Mouse (Mus musculus) inflammation-experienced regulatory T-cells, adult 6 months (primary cell): ENCODE data around the gene Lamb3. TPM values are rescaled to one million over a fixed set of nuclear protein-coding genes. Genes with fewer than 3 reads are reported as not detected.

Source experiments
- ATAC-seq: one replicate; pipeline ENCODE4 v1.8.0; 2017
- polyA plus RNA-seq, 3 experiments: library from polyadenylated mRNA; unstranded; fragments of 100-300 nt; shearing (Covaris generic); gene quantifications; one replicate each; pipeline ENCODE4 v1.2.1; 2017

Gene Lamb3
- polyA plus RNA-seq, 3 experiments from 2014 or later: 16.6 to 23.0 (median 20.6) TPM

DNA sequence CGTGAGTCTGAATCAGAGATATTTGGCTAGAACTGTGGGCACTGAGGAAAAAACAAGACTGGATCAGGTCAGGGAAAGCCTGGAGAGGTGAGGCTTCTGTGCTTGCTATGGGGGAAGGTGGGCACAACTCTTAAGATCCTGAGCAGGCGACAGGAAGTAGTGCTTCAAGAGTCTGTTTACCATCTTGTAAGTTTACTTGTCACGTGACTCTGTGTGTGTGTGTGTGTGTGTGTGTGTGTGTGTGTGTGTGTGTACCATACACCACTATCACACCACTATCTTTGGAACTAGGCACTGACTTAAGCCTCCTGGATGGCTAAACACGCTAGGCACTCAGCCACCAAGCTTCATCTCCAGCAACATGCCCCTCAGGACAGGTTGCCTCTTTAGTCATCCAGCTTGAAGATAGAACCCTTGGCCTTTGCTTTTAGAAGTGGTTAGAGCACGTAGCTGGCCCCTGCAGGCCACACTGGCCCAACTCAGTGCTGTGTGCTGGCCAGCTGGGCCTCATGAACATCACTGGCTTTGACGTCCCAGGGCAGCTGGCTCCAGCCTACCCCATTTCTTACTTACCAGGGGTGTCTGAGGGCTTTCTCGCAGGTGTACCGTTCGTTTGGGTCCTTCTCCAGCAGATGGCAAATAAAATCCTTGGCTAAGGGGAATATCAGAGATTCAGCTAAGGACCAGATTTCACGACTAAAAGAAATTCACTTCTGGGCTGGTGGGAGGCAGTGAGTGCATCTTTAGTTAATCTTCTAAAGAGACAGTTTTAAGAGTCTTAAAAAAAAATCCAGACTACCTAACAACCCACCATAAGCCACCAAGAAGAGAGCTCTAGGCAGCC is 142.4 kb downstream of the Lamb3 start:
- peak; percentile 75 for ATAC-seq

GRCm38 (mm10) chr1:193350546-193350801 is 143.0 kb downstream of the Lamb3 start:
- ATAC-seq: no peak

DNA sequence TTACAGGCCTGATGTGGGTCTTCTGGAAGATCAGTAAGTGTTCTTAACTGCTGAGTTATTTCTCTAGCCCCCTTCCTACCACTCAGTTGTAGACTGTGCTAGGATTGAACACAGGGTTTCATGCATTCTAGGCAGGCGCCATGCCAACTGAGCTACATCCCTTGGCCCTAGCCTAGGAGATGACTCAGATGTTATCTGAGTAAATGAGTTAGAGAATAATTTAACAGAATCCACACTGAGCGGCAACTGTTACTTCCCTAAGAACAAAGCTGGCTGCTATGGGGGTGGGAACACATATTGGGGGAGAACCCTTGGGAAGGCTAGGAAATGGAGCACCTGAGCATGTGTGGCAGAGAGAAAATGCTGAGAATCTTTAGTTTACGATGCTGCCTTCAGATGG is 144.1 kb downstream of the Lamb3 start:
- no peak for ATAC-seq

- no peak for ATAC-seq
Observed at GRCm38 (mm10) chr1:193359199-193359598, 151.7 kb downstream of the Lamb3 start.

GRCm38 (mm10) chr1:193361181-193361580 is 153.7 kb downstream of the Lamb3 start:
- no peak for ATAC-seq

- no peak for ATAC-seq
Observed at GRCm38 (mm10) chr1:193362078-193362477, 154.6 kb downstream of the Lamb3 start.

DNA sequence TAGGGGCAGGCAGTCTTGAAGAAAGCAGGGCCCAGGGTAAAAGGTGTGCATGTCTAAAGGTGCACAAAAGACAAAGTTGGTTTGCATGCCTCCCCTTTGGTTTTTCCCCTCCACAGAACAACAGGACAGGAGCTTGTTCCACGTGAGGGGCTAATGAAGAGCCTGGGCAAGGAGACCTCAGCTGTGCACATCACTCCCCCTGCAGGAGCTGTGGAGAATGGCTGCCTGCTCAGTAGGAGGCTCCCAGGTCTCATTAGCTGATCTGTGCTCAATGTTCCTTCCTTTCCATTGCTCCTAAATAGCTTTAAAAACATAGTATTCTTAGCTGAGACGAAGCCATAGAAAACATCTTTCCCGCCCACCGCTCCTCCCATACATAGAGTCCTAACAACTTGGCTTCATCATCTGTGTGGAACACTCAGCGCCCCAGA is 156.3 kb downstream of the Lamb3 start:
- peak; percentile 93 for ATAC-seq

- no peak for ATAC-seq
Observed at GRCm38 (mm10) chr1:193368055-193368454, 160.6 kb downstream of the Lamb3 start.

DNA sequence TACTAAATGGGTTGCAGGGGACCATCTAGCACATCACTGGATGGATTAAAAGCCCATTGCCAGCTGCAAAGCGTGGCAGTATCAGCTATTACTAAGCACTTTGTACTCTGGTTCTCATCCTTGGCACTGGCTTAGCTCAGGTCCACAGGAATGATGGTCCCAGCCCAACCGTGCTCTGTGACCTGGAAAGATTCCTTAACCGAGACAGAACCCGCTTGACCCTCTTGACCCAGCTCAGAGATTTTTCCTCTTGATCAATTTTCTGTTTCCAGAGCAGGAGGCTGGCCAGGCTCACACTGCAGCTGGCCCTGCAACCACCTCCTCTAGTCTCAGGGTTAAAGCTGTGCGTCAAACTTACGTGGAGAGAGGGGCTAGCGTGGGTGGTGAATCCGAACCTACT is 161.6 kb downstream of the Lamb3 start:
- no peak for ATAC-seq

- ATAC-seq: no peak
Observed at GRCm38 (mm10) chr1:193370096-193370495, 162.6 kb downstream of the Lamb3 start, which contains the start of gene Camk1g. Gene Camk1g, minus strand, starts transcription at chr1:193370298.

DNA sequence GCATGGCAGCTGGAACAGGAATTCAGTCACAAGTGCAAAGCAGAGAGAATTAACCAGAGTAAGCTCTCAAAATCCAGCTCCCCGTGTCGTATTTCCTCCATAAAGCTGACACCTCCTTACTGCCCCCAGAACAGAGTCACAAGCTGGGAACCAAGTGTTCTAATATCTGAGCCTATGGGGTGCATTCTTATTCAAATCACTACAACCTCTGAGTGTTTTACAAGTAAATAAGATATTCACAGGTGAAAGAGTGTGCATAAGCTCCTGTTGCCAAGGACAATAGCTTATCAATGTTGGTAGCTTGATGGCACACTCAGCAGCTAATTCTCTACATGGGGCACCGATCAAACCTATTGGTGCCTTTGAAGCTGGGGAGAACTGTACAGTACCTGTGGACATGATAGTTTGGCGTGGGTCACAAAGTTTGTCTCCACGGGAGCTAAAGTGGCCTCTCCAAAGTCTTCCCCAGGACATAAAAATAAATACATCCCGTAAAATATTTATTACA is 166.5 kb downstream of the Lamb3 start:
- no peak for ATAC-seq

DNA sequence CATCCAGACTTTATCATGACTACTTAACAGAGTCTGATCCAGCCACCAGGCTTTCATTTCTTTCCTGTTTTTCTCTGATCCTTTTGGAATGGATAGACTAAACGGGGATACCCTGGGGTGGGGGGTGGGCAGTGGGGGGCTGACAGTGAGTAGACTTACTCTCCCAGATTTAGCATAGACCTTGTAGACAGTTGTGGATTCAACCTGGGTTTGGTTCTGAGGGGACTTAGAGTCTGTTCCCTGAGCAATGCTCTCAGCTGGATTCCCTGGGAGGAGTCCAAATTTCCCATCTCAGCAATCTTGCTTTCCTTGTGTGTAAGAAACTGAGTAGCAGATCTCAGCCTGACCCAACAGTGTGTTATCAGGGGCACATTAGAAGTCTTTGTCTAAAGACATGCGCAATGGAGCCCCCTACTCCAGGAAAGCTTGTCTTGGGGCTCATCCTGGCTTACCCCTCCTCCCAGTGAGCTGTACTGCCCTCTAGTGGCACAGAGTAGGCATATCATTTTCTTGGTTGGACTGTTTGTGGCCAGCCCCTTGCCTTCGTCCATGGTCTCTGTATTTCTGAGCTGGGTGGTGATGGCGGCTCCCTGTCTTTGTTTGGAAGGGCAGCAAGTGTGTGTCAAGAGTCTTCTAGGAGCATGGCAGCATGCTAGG is 169.1 kb downstream of the Lamb3 start:
- ATAC-seq: peak; percentile 77

GRCm38 (mm10) chr1:193379634-193380033 is 172.1 kb downstream of the Lamb3 start:
- ATAC-seq: no peak

DNA sequence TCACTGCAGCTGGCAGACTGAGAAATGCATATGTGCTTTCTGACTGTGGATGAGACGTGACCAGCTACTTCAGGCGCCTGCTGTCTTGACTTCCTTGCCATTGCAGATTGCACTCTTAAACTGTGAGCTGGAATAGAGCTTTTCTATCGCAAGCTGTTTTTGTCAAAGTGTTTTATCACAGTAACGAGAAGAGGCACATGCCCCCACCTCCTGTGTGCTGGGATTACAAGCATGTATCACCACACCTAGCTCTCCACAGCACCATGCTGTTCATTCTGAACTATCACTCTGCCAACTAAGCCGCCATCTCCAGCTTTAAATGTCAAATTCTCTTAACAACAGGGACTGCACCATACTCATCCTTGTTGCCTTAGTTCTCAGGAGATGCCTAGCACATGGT is 173.4 kb downstream of the Lamb3 start:
- ATAC-seq: no peak

- ATAC-seq: no peak
Observed at GRCm38 (mm10) chr1:193381597-193382404, 174.3 kb downstream of the Lamb3 start.

DNA sequence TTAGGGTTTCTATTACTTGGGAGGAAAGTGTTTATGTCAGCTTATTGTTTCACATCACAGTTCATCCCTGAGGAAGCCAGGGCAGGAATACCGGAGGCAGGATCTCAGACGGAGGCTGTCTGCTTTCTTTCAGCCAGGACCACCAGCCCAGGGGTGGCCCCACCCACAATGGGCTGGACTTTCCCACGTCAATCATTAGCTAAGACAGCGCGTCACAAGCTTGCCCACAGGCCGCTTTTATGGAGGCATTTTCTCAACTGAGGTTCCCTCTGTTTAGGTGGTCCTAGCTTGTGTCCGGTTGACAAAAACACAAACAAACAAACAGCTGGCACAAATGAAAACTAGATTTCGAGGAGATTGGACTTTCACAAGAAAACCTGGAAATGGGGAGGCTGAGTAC is 174.9 kb downstream of the Lamb3 start:
- peak; percentile 55 for ATAC-seq

DNA sequence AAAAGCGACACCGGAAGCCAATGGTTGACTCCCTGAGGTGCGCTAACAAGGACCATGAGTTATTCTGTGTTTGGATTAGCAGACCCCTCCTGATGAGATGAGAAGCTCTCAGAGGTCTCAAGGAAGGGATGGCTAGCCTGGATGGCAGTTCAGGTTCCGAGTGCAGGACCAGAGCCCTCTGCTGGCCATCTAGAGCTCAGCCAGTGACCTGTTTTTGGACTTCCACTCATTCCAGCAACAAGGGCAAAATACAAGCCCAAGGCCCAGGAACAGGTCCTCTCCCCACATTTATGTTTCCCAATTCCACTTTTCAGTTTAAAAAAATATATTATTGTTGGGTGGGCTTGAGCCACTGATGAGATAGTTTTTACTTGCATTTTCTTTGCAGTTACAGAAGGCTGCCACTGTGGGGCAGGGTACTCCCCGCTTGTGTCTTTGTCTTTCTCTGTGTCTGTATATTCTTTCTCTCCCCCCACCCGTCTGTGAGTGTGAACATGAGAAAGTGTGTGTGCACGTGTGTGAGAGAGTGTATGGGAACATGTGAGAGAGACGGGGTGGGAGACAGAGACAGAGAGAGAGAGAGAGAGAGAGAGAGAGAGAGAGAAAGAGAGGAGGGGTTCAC is 175.5 kb downstream of the Lamb3 start:
- ATAC-seq: peak; percentile 68

DNA sequence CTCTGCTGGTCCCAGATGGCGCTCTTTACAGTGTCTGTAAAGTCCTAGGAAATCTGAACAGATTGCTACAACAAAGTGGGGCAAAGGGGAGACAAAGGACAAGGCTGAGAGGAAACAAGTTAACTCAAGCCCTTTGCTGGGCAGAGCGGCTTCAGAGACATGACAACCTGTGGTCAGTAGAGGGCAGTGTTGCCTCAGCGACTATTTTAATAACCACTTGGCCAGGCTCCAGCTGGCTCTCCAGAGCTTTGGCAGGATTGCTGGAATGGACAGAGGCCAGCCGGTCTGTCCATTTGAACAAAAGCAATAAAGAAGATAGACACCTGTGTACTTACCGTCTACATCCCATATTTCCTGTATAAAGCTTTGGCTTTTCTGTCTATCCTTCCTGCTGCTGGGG is 178.6 kb downstream of the Lamb3 start:
- ATAC-seq: no peak

DNA sequence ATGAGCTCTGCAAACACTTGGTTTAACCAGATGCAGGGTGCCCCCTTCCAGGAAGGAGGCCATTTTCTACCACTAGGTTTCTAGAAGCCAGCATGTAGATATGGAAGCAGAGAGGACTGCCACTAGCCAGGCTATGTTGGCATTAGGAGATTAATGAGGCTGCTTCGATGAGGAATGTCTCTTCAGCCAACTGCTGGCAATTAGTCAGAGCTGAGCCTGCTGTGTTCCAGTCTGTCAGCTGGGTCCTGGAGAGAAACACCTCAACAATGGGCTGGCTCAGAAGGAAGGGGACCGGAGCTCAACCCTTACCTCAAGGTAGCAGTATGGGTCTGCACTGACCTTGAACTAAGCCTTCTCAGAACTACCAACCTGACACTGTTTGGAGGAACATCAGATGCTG is 179.7 kb downstream of the Lamb3 start:
- no peak for ATAC-seq

DNA sequence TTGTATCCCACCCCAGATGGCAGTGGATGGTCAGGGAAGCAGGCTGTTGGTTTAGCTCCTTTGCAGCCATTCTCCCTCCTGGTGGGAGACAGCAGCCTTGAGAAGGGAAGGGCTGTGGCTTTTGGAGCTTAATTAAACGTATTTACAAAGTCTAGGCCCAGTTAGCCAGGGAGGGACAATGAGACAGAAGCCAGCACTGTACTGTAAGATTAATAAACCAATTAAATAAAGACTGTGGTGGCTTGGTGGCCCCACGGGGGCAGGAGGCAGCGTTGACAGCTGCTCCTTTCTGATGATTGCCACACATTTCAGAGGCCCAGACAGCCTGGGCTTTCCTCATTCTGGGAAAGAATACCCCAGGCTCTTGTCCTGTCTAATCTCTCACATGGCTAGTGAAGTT is 182.0 kb downstream of the Lamb3 start:
- ATAC-seq: no peak

GRCm38 (mm10) chr1:193390004-193390403 is 182.5 kb downstream of the Lamb3 start:
- no peak for ATAC-seq

DNA sequence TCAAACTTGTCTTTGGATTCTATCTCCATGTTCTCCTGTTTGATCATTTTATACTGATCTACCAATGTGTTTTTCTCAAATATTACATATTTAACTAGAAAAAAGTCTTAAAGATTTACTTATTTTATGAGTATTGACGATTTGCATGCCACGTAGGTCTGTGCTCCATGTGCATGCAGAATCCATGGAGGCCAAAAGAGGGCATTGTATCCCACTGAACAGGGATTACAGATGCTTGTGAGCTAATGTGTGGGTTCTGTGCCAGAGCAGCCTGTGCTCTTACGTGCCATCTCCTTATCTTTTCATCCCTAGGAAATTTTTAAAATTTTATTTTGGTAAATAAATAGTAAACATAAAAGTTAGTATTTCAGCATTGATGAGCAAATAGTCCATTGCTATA is 184.8 kb downstream of the Lamb3 start:
- no peak for ATAC-seq
